Mouse (Mus musculus) lung, postnatal 25 days (tissue): ENCODE results near the gene Uso1.

Experiments used
- DNase-seq: peaks from one replicate; pipeline ENCODE4 v3.0.0; 2022; ENCODE audit warnings: low spot score

The Uso1 gene

GRCm38 (mm10) chr5:92196895-92197811, 59.4 kb downstream of the Uso1 start:
- DNase-seq = no peak

- DNase-seq = no peak
These were observed 60.5 kb downstream of the Uso1 start for GRCm38 (mm10) chr5:92198266-92198665.

DNA sequence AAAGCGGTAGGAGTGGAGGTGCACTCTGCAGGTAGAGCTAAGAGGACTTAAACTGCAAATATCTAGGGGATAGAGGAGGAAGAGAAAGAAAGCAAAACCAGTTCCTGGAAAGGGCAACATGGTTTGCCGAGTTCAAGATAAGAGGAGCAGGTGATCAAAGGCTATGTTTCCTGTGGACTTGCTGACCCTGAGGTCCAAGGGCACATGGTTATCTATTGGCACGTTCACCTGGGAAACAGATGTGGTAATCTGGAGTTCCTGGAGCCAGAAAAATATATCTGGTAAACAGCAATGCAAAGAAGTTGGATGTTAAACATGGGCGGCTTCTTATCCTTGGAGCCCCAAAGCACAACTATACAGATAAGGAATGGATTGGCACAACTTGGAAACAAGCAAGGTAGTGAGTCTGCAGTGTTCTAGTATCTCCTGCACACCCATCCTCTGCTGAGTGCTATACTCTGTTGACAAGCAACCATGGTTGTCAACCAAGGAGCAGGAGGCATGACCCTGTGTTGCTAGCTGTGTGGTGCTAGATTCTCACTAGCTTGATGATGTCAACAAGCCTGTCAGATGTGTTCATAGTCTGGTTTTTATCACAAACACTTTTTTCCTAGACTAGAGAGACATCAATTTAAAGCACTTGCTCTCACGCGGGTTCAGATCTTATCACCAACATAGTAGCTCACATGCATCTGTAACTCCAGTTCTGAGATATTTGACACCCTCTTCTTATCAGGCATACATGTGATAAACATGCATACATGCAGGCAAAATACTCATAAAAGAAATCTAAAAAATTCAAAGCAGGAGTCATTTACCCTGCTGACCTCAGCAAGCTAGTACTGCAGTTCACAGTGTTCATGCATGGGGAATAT, 66.7 kb downstream of the Uso1 start:
- DNase-seq = no peak

DNA sequence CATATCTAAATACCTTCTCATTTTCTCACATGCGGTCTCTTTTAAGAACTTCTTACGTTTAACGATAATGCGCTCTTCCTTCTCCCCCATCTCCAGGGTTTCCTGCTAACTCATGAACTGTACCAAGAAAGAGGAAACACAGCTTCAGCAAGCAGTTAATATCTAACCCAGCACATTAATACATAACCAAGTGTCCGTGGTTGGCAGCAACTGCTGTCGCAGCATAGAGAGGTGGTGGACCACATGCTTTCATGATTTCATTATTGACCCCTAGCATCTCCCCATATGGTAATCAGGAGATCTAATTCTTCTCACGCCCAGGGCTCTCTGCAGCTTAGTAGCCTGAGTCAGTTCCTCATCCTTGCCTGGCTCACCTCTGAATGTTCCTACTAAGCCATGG, 67.4 kb downstream of the Uso1 start:
- DNase-seq = no peak

DNA sequence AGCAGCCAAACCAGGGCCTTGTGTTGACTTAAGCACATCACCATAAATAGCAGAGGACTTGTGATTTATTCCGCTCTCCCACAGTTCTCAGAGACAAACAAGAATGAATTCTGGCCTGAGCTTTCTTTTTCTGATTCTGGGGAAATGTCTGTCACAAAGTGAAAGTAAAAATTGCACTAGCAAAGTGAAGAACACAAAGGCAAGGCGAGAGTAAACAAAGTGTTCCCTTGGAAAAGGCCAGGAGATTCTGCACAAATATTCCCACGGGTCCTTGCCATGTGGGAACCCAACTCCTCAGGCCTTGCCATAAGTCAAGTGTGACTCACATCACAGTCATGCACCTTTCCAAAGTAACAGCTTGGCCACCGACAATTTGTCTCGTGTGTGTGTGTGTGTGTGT, 68.0 kb downstream of the Uso1 start:
- DNase-seq = peak; percentile 61

GRCm38 (mm10) chr5:92206121-92206520, 68.4 kb downstream of the Uso1 start:
- no peak for DNase-seq

DNA sequence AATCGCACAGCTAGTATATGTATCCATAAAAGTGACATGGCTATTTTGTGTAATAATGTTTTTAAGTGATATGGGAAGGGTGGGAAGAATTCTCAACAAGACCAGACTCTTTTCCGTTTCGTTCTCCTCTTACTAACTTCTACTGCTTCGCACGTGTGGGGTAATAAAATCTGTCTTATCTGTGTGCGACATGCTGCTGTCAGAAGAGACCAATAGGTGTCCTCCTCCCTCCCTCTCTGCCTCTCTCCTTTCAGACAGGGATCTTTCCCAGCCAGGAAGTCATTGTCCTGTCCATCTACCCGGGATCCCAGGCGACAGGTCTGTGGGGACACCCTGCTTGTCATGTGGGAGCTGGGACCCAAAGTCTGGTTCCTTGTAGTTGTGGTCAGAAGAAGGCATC, 72.5 kb downstream of the Uso1 start:
- no peak for DNase-seq

GRCm38 (mm10) chr5:92212231-92212630, 74.5 kb downstream of the Uso1 start:
- no peak for DNase-seq

GRCm38 (mm10) chr5:92215308-92215707, 77.6 kb downstream of the Uso1 start, which contains the start of gene U90926:
Gene U90926 (minus strand): TSS chr5:92215408.
- DNase-seq = no peak

- DNase-seq = no peak
These were observed 81.4 kb downstream of the Uso1 start for GRCm38 (mm10) chr5:92218915-92219793.

DNA sequence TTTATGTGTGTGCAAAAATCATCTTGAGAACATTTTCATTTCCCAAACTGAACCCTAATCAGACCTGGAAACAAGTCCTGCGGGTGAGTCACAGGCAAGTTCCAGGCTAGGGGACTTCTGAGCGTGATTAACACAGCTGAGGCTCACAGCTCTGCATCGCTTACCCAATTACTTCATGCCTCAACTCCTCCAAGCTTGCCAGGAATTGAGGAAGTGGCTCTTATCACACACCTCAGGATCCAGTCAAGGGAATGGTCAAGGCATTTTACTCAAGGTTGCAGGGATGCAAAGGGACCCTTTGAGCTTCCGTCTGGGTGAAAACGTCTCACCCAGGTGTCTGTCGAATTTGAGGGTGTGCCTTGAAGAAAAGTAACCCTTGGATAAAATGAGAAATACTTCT, 82.1 kb downstream of the Uso1 start:
- DNase-seq = peak; percentile 29

- DNase-seq = no peak
These were observed 82.7 kb downstream of the Uso1 start for GRCm38 (mm10) chr5:92220287-92220902.

- DNase-seq = no peak
These were observed 90.0 kb downstream of the Uso1 start for GRCm38 (mm10) chr5:92227782-92228181.

DNA sequence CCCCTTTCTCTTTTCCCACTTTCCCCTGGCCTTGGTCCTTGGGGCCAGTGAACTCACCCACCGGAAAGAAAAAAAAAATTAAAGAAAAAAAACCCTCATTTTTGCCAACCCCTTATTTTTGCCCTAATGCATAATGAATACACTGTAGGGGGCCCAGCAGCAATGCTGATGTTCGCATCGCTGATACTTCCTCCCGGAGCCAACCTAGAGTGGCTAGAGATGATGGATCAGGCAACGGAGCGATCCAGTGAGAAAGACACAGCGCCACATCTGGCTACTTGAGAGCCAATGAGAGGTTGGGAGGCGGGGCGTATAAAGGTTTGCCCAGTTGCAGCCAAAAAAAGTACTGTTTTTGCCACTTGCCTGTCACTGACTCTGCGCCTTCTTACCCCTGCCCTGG, 91.0 kb downstream of the Uso1 start:
- no peak for DNase-seq

DNA sequence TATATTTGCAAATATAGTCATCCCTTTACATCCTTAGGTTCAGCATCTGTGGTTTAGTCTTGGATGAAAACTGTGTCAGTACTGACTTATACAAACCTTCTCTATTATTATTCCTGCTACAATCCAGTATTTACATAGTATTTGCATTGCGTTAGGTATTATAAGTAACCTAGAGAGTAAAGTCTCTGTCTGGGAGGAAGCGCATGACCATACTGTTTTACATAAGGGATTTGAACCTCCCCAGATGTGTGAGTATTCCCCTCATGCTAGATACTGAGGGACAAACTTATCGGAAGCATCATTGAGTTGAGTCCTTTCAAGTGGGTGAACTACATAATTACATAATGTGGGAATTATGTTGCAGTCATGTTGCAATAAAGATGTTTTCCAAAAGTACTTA, 91.8 kb downstream of the Uso1 start:
- DNase-seq = no peak

DNA sequence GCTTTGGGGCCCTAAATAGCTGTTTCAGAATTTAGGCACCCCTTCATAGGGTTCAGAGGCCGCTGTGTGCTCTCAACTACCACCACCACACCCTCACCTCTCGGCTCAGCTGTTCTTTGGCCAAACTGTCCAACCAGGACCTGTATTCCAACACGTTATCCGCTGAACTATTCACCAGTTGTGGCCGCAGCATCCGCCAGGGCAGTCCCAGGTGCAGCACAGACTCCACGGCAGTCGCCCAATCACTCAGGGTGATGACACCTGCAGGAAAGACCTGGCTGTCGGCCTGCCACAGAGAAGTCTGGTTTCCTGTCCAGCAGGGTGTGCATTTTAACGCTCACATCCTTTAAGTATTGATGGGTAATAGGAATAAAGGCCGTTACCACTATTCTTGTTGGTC, 92.6 kb downstream of the Uso1 start:
- no peak for DNase-seq

GRCm38 (mm10) chr5:92231836-92232235, 94.1 kb downstream of the Uso1 start:
- no peak for DNase-seq

DNA sequence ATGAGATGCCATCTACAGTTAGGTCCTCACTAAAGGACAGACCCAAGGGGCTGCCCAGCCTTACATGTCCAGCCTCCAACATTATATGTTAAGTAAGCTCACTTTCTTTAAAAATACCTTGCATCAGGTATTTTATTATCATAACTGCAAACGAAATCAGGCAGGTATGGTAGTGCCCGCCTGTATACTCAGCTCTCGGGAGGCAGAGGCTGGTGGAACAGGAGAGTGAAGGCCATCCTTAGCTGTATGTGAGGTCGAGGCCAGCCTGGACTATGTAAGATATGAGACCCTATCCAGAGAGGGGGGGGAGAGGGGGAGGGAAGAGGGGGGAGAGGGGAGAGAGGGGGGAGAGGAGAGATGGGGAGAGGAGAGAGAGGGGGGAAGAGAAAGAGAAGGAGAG, 95.6 kb downstream of the Uso1 start:
- no peak for DNase-seq

DNA sequence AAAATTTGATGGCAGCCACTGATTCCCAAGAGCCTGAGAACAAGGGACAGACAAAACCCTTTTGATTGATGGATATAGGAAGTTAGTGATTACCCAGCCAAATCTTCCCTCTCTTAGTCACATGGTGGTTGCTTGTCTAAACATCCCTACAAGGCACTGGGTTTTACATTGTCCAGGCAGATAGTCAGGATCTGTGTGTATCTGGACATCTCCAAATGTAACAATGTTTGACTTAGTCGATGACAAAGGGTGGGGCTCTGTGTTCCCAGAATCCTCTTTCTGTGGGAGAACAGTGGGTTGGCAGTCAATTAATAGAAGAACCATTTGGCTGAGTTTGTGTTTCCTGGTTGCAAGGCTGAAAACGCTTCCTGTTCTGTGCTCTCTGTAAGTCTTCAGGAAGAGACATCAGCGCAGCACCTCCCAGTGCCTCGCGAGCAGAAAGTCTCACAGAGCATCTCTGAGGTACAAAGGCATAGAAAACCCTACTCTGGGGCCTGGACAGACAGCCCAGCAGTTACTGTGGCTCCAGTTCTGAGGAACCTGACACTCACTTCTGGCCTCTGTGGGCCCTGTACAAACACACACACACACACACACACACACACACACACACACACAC, 97.3 kb downstream of the Uso1 start:
- DNase-seq = peak; percentile 40

DNA sequence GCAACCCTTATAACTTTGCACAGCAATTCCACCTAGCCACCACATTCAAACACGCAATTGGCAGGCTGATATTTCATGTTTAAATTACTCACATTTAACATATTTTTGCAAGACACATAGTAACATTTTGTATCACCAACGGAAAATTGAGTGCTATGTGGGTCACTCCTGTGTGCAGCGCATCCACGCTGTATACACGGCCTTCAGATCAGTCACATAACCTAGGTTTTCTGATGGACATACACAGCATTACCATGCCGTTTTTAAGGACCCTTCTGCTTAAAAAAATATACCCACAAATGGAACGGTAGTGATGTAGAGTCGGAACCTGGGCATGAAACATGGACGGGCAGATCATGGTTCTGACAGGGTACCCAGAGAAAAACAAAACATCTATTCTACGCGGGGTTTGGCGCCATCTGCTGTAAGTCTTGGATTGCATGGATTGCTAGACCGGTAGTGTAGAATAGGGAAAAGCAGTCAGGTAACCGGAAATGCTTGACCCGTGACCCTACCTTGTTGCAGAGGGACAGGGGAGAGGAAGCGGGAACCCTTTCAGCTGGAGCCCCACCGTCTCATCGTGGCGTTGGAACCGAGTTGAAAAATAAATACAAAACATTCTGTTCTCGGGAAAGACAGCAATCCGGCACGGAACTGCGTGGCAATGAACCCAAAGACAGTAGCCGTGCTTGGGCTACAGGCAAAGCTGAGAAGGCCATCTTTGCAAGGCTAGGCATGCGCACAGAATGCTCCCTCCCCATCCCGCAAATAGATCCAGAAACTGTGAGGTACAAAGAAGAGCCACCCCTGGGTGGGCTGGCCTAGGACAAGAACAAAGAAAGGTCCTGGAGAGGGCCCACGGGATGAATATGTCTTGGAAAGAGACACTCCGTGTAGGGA, 101.8 kb downstream of the Uso1 start:
- DNase-seq = peak; percentile 81
